Mouse (Mus musculus) lung, embryonic 15.5 days (tissue): Measurements from ENCODE around the gene Gm525. TPM values are rescaled to one million over a fixed set of nuclear protein-coding genes. Genes with fewer than 3 reads are reported as not detected.
"Not testable (repeated sequence)": the region's sequence is repeated elsewhere in the genome, so short reads cannot be mapped to it uniquely, and the experiment has no call there.

ENCODE experiments used
- ATAC-seq: fragments of 200-750 bp; cut with Nextera tagmentation; 2 replicates; pipeline ENCODE4 v1.8.0; 2017; ENCODE audit warnings: moderate number of reproducible peaks, borderline replicate concordance; ENCODE audit not compliant: low FRiP score, low TSS enrichment; ENCODE audit errors: extremely low read depth
- H3K27ac ChIP-seq: fragments of 300-500 bp; sonication (generic); 2 replicates; pipeline ENCODE4 v1.5.1; 2015; ENCODE audit warnings: moderate library complexity, mild to moderate bottlenecking, inconsistent platforms
- H3K27me3 ChIP-seq: fragments of 300-500 bp; sonication (generic); 2 replicates; pipeline ENCODE4 v1.6.1; 2015; ENCODE audit warnings: inconsistent platforms
- H3K36me3 ChIP-seq: fragments of 300-500 bp; sonication (generic); 2 replicates; pipeline ENCODE4 v1.6.1; 2015; ENCODE audit warnings: inconsistent platforms
- H3K4me1 ChIP-seq: fragments of 300-500 bp; sonication (generic); 2 replicates; pipeline ENCODE4 v1.6.1; 2015; ENCODE audit warnings: inconsistent platforms
- H3K4me2 ChIP-seq: fragments of 300-500 bp; sonication (generic); 2 replicates; pipeline ENCODE4 v1.6.1; 2015; ENCODE audit warnings: inconsistent platforms, mild to moderate bottlenecking, moderate library complexity
- H3K4me3 ChIP-seq: fragments of 300-500 bp; sonication (generic); 2 replicates; pipeline ENCODE4 v1.5.1; 2015; ENCODE audit warnings: mild to moderate bottlenecking, inconsistent platforms
- H3K9ac ChIP-seq: fragments of 300-500 bp; sonication (generic); 2 replicates; pipeline ENCODE4 v1.6.1; 2015; ENCODE audit warnings: inconsistent platforms
- H3K9me3 ChIP-seq: fragments of 300-500 bp; sonication (generic); 2 replicates; pipeline ENCODE4 v1.6.1; 2016; ENCODE audit warnings: inconsistent platforms
- WGBS: fragments of 180-500 bp; shearing (Covaris S2); methylation state at CpG from one replicate; pipeline ENCODE4 v1.1.7; 2015; 5-methylcytosine and 5-hydroxymethylcytosine counted together
- polyA plus RNA-seq: library from polyadenylated mRNA; unstranded; fragments of >200 nt; fragmentation: Nextera tagmentation; extraction: Ambion mirVana; gene quantifications from 2 replicates; pipeline ENCODE4 v1.2.1, GENCODE M21; 2015

The Gm525 gene
- polyA plus RNA-seq, 1 experiment from 2014 or later: 2.2 TPM

DNA sequence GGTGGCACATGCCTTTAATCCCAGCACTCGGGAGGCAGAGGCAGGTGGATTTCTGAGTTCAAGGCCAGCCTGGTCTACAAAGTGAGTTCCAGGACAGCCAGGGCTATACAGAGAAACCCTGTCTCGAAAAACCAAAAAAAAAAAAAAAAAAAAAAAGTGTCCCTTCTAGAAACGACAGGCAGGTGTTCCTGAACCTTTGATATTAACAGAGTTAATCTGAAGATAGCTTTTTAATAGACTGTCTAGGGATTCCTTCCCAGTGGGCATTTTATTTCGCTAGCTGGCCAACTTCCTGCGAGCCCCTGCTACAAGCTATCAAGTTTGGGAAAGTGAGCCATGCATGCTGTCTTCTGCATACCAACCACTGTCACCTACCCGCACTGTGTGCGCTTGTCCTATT is 32.6 kb upstream of the Gm525 start:
- WGBS: 90% methylated on average over 6 of the region's 7 CpGs
- H3K4me1 ChIP-seq, H3K9me3 ChIP-seq, ATAC-seq, H3K9ac ChIP-seq, H3K4me3 ChIP-seq, H3K4me2 ChIP-seq, H3K27ac ChIP-seq, H3K27me3 ChIP-seq: not testable (repeated sequence)
- H3K36me3 ChIP-seq: peaks cover 71% of the 10 kb centered on the region

DNA sequence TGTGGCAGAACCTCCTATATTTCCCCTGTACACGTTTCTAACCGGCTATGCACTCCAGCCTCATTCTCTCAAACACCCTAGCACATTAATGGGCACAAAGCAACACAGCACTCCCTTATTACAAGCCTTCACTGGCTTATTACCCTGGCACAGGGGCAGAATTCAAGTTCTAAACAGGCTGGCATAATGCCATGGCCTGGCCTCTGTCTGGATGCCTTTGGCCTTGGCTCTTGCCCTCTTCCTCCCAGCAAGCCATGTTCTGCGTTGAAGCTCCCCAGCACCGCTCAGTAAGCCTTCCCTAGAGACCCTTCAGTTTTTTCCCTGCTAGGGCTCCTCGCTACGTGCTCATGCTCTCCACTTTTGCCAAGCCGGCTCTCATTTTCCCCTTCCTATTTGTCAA is 30.6 kb upstream of the Gm525 start:
- no peak for ATAC-seq
- no peak overlapping the region for H3K27ac ChIP-seq
- H3K36me3 ChIP-seq: peaks cover 78% of the 10 kb centered on the region
- H3K4me2 ChIP-seq: no peak overlapping the region
- no peak overlapping the region for H3K4me3 ChIP-seq
- H3K4me1 ChIP-seq: no peaks in the 10 kb centered on the region
- H3K9ac ChIP-seq: no peak overlapping the region
- no peaks in the 10 kb centered on the region for H3K9me3 ChIP-seq
- WGBS: 93% methylated on average over 7 of the region's 7 CpGs
- no peaks in the 10 kb centered on the region for H3K27me3 ChIP-seq

- H3K4me3 ChIP-seq, H3K9ac ChIP-seq, H3K4me1 ChIP-seq, H3K27me3 ChIP-seq, ATAC-seq, H3K27ac ChIP-seq, H3K9me3 ChIP-seq, H3K4me2 ChIP-seq: not testable (repeated sequence)
- peaks cover 77% of the 10 kb centered on the region for H3K36me3 ChIP-seq
- 97% methylated on average over 3 of the region's 3 CpGs for WGBS
These were observed 28.1 kb upstream of the Gm525 start for GRCm38 (mm10) chr11:89045501-89045900.

- Histone ChIP-seq H3K27me3 (no peaks in the 10 kb centered on the region), H3K4me2 (no peak overlapping the region), H3K36me3 (peaks cover 78% of the 10 kb centered on the region), H3K27ac (no peak overlapping the region), H3K4me3 (no peak overlapping the region), H3K9me3 (no peaks in the 10 kb centered on the region), H3K4me1 (no peaks in the 10 kb centered on the region), H3K9ac (no peak overlapping the region)
- no peak for ATAC-seq
- 80% methylated on average over 3 of the region's 3 CpGs for WGBS
These were observed 27.6 kb upstream of the Gm525 start for GRCm38 (mm10) chr11:89046021-89046420.

DNA sequence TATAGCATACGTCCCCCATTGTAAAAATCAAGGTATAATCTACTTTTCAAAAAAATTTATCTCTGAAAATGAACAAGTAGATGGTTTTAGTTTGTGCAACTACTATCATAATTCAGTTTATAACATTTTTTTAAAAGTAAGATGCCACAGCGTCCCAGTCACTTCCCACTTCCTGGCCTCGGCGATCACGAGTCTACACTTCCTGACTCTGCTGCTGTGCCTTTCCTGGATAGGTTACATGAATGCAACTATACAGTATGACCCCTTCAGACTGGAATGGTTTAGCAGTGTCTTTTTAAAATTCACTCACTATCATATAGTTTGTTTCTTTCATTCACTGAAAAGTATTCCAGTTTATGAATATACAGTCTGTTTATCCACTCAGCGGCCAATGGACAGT is 21.9 kb upstream of the Gm525 start:
- no peak for ATAC-seq
- Histone ChIP-seq H3K4me3 (no peak overlapping the region), H3K9me3 (no peaks in the 10 kb centered on the region), H3K36me3 (peaks cover 49% of the 10 kb centered on the region), H3K9ac (no peak overlapping the region), H3K27ac (no peak overlapping the region), H3K27me3 (no peaks in the 10 kb centered on the region), H3K4me1 (peaks cover 9% of the 10 kb centered on the region; the same call in 1 of the 2 replicates), H3K4me2 (no peak overlapping the region)
- 81% methylated on average over 6 of the region's 6 CpGs for WGBS

- Histone ChIP-seq H3K36me3 (peaks cover 17% of the 10 kb centered on the region; the same call in 1 of the 2 replicates), H3K9me3 (no peaks in the 10 kb centered on the region), H3K27ac (no peak overlapping the region), H3K4me3 (no peak overlapping the region), H3K4me2 (no peak overlapping the region), H3K27me3 (no peaks in the 10 kb centered on the region), H3K9ac (no peak overlapping the region), H3K4me1 (peaks cover 35% of the 10 kb centered on the region)
- WGBS: 51% methylated on average over 13 of the region's 13 CpGs
- no peak for ATAC-seq
These were observed 17.5 kb upstream of the Gm525 start for GRCm38 (mm10) chr11:89055931-89056690.

DNA sequence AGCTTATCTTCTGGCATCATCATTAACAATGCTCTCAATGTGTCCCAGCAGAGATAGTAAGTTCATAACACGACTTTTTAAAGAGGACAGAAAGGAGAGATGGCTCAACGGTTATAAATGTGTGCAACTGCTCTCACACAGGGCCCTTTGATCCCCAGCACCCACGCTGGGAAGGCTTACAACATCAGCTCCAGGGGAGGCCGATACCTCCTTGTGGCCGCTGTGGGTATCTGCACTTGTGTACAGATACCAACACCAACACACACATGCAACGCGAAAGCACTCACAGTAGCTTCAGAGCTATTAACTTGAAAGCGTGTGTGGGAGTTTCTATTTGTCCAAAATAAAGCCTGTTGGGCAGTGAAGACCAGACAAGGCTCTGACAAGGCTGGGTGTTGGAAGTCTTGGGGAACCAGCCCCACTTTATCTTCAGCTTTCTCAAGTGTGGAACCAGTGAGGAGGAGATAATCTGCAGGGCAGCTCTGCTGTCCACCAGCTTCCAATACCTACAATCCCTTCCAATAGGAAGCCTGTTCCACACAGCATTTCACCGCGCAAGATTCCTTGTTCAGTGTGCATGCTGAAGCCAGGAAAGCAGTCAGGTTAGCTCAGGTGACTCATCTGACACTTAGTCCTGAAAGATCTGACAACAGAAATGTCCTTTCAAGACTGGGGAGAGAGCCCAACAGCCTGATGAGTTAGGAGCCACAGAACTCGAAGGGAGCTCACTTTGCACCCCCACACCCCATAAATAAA is 14.9 kb upstream of the Gm525 start:
- H3K4me3 ChIP-seq: peak overlapping the region; percentile 87
- 0 out of 2 replicates have a peak overlapping the region, but pooled peaks have one; percentile 10 for H3K9ac ChIP-seq
- no peak overlapping the region for H3K27ac ChIP-seq
- H3K36me3 ChIP-seq: peaks cover 8% of the 10 kb centered on the region; the same call in 1 of the 2 replicates
- H3K4me1 ChIP-seq: peaks cover 35% of the 10 kb centered on the region
- H3K27me3 ChIP-seq: no peaks in the 10 kb centered on the region
- H3K4me2 ChIP-seq: peak overlapping the region; percentile 93
- no peaks in the 10 kb centered on the region for H3K9me3 ChIP-seq
- 59% methylated on average over 11 of the region's 11 CpGs for WGBS
- ATAC-seq: no peak

DNA sequence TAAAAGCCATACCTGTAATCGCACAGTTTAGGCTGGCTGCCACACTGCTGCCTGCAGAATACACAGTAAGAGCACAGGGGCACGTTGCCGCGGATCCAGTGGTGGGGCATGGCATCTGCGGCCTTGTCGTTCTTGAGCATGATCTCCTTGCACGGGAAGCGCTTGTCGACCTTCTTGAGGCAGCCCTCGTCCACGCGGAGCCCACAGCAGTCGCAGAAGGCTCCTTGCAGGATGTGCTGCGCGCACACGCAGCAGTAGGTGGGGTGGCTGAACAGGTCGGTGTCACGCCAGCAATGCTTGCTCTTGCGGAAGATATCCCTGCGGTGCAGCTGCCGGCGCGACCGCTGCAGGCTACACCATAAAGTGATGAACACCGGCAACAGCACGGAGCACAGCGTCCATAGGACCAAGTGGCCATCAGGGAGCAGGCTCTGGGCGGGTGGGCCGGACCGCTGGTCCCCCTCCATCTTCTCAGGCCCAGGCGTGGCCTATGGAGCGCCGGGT is 13.7 kb upstream of the Gm525 start:
- peak overlapping the region; percentile 93 for H3K4me2 ChIP-seq
- peak overlapping the region; percentile 64 for H3K27ac ChIP-seq
- H3K36me3 ChIP-seq: peaks cover under 1% of the 10 kb centered on the region; the same call in 1 of the 2 replicates
- no peaks in the 10 kb centered on the region for H3K9me3 ChIP-seq
- H3K4me1 ChIP-seq: peaks cover 35% of the 10 kb centered on the region
- WGBS: under 1% methylated on average over 33 of the region's 33 CpGs
- peak overlapping the region; percentile 82 for H3K9ac ChIP-seq
- no peaks in the 10 kb centered on the region for H3K27me3 ChIP-seq
- H3K4me3 ChIP-seq: peak overlapping the region; percentile 87
- ATAC-seq: peak; percentile 41

DNA sequence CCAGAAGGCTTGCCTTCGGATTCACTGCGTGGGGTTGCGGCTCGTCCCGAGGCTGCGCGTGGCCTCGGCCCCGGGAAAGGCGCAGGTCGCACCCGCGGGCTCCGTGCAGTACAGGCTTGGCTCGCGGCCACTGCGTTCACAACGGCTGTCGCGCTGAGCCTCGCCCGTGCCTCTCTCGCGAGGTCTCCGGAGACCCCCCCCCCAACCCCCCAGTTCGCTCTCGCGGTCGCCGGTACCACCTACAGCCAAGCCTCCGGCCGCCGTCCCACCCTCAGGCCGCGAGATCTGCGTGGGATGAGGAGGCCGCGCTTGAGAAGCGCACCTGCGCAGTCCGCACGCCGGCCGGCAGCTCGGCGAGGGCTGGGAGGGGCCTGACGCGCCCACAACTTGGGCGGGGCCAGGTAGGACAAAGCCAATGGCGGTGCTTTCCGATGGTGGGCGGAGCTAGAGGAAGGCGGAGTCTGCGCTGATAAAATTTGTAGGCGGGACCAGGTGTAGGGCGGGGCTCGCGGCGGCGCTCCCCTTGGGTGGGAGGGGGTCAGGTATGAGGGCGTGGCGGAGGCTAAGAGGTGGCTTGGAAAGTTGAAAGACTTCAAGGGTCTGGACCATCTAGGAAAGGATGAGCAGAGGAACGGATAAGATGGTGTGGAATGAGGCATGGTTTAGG is 13.1 kb upstream of the Gm525 start:
- Histone ChIP-seq H3K9me3 (no peaks in the 10 kb centered on the region), H3K36me3 (no peaks in the 10 kb centered on the region), H3K4me2 (peak overlapping the region; percentile 93), H3K27ac (peak overlapping the region; percentile 64), H3K9ac (peak overlapping the region; percentile 82), H3K27me3 (no peaks in the 10 kb centered on the region), H3K4me3 (peak overlapping the region; percentile 87), H3K4me1 (peaks cover 35% of the 10 kb centered on the region)
- ATAC-seq: peak; percentile 93
- WGBS: under 1% methylated on average over 63 of the region's 63 CpGs

DNA sequence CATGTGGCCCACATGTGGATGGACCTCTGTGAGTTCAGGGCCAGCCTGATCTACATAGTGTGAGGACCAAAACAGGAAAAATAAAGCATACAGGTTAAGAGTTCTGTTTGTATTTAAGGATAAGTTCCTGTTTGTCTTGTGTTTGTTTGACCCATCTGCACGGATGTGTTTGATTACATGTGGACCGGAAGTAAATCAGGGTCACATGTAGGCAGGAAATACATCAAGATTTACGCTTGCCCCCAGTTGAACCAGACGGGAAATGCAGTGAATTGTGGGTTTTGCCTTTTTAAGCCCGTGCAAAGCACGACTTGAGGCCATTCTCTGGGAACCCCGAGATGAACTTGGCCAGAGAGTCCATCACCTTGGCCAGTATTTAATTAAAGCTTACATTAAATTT is 12.3 kb upstream of the Gm525 start:
- 76% methylated on average over 7 of the region's 7 CpGs for WGBS
- ATAC-seq: no peak

DNA sequence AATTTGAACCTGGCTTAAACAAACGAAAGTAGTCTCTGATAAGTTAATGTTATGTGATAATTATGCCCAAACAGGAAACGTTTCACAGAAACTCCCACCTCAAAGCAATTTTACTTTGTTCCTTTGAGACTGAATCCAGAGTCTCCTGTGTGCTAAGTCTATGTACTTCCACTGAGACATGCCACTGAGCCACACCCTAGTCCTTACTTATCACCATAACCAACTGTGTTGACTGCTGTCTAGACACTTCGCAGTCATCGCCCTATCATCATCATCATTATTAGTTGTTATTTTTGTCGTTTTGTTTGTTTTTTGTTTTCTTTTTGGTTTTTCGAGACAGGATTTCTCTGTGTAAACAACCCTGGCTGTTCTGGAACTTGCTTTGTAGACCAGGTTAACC is 9.3 kb upstream of the Gm525 start:
- H3K4me3 ChIP-seq: no peak overlapping the region
- no peak overlapping the region for H3K4me2 ChIP-seq
- no peaks in the 10 kb centered on the region for H3K9me3 ChIP-seq
- no peak overlapping the region for H3K27ac ChIP-seq
- no peaks in the 10 kb centered on the region for H3K27me3 ChIP-seq
- WGBS: 69% methylated on average over 6 of the region's 6 CpGs
- H3K36me3 ChIP-seq: no peaks in the 10 kb centered on the region
- H3K4me1 ChIP-seq: peaks cover 12% of the 10 kb centered on the region
- ATAC-seq: no peak
- H3K9ac ChIP-seq: no peak overlapping the region

More for the DNA sequence above, 12.3 kb upstream of the Gm525 start:
- no peak overlapping the region for H3K4me3 ChIP-seq
- peaks cover 30% of the 10 kb centered on the region for H3K4me1 ChIP-seq
- H3K9ac ChIP-seq: no peak overlapping the region
- no peaks in the 10 kb centered on the region for H3K36me3 ChIP-seq
- no peaks in the 10 kb centered on the region for H3K27me3 ChIP-seq
- H3K27ac ChIP-seq: no peak overlapping the region
- H3K9me3 ChIP-seq: no peaks in the 10 kb centered on the region
- no peak overlapping the region for H3K4me2 ChIP-seq
